Mouse (Mus musculus): ENCODE measurements around the gene Gid4. TPM values are rescaled to one million over a fixed set of nuclear protein-coding genes. Genes with fewer than 3 reads are reported as not detected.

Gene Gid4
- polyA plus RNA-seq, 1 experiment: 13.8 TPM

GRCm38 (mm10) chr11:60384762-60385421 is 32.1 kb upstream of the Gid4 start:
- 65% methylated on average over 16 of the region's 16 CpGs for WGBS
- TF ChIP-seq POLR2A (IDR thresholded peaks at IDR 0.05; ENCODE audit: low read depth, low read length) (no peak), CTCF (IDR thresholded peaks at IDR 0.05; ENCODE audit: extremely low read depth, insufficient read length, insufficient replicate concordance, low read depth, low read length) (no peak)
- H3K27ac ChIP-seq (ENCODE audit: insufficient read depth, low read depth, low read length): no peak overlapping the region
- H3K4me3 ChIP-seq (ENCODE audit: low read depth, low read length): no peak overlapping the region
- no peaks in the 10 kb centered on the region for H3K27me3 ChIP-seq (ENCODE audit: control insufficient read depth, insufficient read depth, low read length)
- no peaks in the 10 kb centered on the region for H3K36me3 ChIP-seq (ENCODE audit: control insufficient read depth, insufficient read depth, low read length)
- peaks cover 19% of the 10 kb centered on the region for H3K4me1 ChIP-seq (ENCODE audit: control insufficient read depth, insufficient read depth, insufficient read length, low read length)

DNA sequence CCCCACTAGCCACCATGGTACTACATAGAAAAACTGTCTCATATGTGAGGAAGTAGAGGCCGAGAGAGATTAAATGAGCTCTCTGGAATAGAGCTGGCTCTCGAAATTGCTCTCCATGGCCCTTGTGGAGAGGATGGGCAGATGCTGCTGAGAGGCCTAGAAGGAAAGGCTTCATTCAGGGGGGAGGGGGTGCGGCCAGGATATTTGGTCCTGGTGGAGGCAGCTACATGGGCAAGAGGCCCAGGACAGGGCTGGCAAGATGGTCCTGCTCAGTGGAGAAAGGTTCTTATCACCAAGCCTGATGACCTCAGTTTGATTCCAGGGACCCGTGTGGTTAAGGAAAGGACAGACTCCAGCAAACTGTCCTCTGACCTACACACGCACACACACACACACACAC is 31.0 kb upstream of the Gid4 start:
- H3K27me3 ChIP-seq (ENCODE audit: control insufficient read depth, insufficient read depth, low read length): no peaks in the 10 kb centered on the region
- no peak for TF ChIP-seq POLR2A (IDR thresholded peaks at IDR 0.05; ENCODE audit: low read depth, low read length)
- TF ChIP-seq CTCF (IDR thresholded peaks at IDR 0.05; ENCODE audit: extremely low read depth, insufficient read length, insufficient replicate concordance, low read depth, low read length): no peak
- H3K4me3 ChIP-seq (ENCODE audit: low read depth, low read length): no peak overlapping the region
- H3K27ac ChIP-seq (ENCODE audit: insufficient read depth, low read depth, low read length): no peak overlapping the region
- WGBS: 78% methylated on average over 5 of the region's 5 CpGs
- H3K4me1 ChIP-seq (ENCODE audit: control insufficient read depth, insufficient read depth, insufficient read length, low read length): peaks cover 19% of the 10 kb centered on the region
- no peaks in the 10 kb centered on the region for H3K36me3 ChIP-seq (ENCODE audit: control insufficient read depth, insufficient read depth, low read length)

GRCm38 (mm10) chr11:60387944-60388343 is 29.0 kb upstream of the Gid4 start:
- Histone ChIP-seq H3K36me3 (ENCODE audit: control insufficient read depth, insufficient read depth, low read length) (no peaks in the 10 kb centered on the region), H3K27me3 (ENCODE audit: control insufficient read depth, insufficient read depth, low read length) (no peaks in the 10 kb centered on the region), H3K4me3 (ENCODE audit: low read depth, low read length) (no peak overlapping the region), H3K27ac (ENCODE audit: insufficient read depth, low read depth, low read length) (peak overlapping the region; percentile 83), H3K4me1 (ENCODE audit: control insufficient read depth, insufficient read depth, insufficient read length, low read length) (peaks cover 19% of the 10 kb centered on the region)
- 30% methylated on average over 2 of the region's 2 CpGs for WGBS
- TF ChIP-seq CTCF (IDR thresholded peaks at IDR 0.05; ENCODE audit: extremely low read depth, insufficient read length, insufficient replicate concordance, low read depth, low read length) (no peak), POLR2A (IDR thresholded peaks at IDR 0.05; ENCODE audit: low read depth, low read length) (no peak)

- TF ChIP-seq CTCF (IDR thresholded peaks at IDR 0.05; ENCODE audit: extremely low read depth, insufficient read length, insufficient replicate concordance, low read depth, low read length): no peak
- no peak for TF ChIP-seq POLR2A (IDR thresholded peaks at IDR 0.05; ENCODE audit: low read depth, low read length)
- Histone ChIP-seq H3K36me3 (ENCODE audit: control insufficient read depth, insufficient read depth, low read length) (peaks cover 2% of the 10 kb centered on the region; the same call in 1 of the 2 replicates), H3K27ac (ENCODE audit: insufficient read depth, low read depth, low read length) (no peak overlapping the region), H3K27me3 (ENCODE audit: control insufficient read depth, insufficient read depth, low read length) (no peaks in the 10 kb centered on the region), H3K4me3 (ENCODE audit: low read depth, low read length) (no peak overlapping the region), H3K4me1 (ENCODE audit: control insufficient read depth, insufficient read depth, insufficient read length, low read length) (peaks cover 19% of the 10 kb centered on the region)
- WGBS: 84% methylated on average over 6 of the region's 6 CpGs
These were observed 25.6 kb upstream of the Gid4 start for GRCm38 (mm10) chr11:60391346-60391745.

DNA sequence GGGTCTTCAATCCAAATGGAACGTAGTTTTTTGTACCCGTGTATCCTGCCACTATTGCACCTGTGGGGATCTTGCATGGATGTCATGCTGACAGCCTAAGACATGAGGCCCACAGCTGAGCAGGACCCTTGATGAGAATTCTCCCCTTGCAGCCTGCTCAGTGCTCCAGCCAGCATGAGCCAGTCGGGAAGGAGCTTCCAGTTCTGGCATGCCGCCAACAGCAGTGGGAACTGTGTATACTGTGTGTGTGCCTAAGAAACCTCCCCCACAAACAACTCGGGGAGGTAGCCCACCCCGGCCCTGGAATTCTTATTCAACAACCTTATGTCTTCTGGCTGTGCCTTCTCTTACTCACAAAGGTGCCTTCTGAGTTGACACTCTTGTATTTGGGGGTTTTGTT is 20.4 kb upstream of the Gid4 start:
- WGBS: 68% methylated on average over 6 of the region's 6 CpGs
- Histone ChIP-seq H3K4me1 (ENCODE audit: control insufficient read depth, insufficient read depth, insufficient read length, low read length) (no peaks in the 10 kb centered on the region), H3K27ac (ENCODE audit: insufficient read depth, low read depth, low read length) (no peak overlapping the region), H3K36me3 (ENCODE audit: control insufficient read depth, insufficient read depth, low read length) (peaks cover 12% of the 10 kb centered on the region), H3K4me3 (ENCODE audit: low read depth, low read length) (no peak overlapping the region), H3K27me3 (ENCODE audit: control insufficient read depth, insufficient read depth, low read length) (no peaks in the 10 kb centered on the region)
- TF ChIP-seq CTCF (IDR thresholded peaks at IDR 0.05; ENCODE audit: extremely low read depth, insufficient read length, insufficient replicate concordance, low read depth, low read length) (no peak), POLR2A (IDR thresholded peaks at IDR 0.05; ENCODE audit: low read depth, low read length) (no peak)

DNA sequence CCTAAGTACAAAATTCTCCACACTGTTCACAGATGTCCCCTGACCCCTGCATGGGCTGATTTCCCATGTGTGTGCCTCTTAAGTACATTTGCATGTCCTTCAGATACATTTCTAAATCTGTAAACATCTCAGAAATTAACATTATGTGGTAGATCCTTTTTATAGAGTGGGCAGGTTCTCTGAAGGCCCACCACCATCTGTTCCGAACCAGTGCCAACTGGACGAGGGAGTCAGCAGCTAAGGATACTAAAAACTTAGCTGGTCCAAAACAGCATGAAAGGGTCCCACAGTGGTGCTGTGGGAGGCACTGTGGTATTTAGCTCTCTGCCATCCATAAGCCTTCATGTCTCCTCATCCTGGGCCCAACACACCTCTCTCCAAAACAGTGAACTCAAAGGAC is 19.8 kb upstream of the Gid4 start:
- Histone ChIP-seq H3K4me3 (ENCODE audit: low read depth, low read length) (no peak overlapping the region), H3K27me3 (ENCODE audit: control insufficient read depth, insufficient read depth, low read length) (no peaks in the 10 kb centered on the region), H3K36me3 (ENCODE audit: control insufficient read depth, insufficient read depth, low read length) (peaks cover 18% of the 10 kb centered on the region), H3K27ac (ENCODE audit: insufficient read depth, low read depth, low read length) (no peak overlapping the region), H3K4me1 (ENCODE audit: control insufficient read depth, insufficient read depth, insufficient read length, low read length) (no peaks in the 10 kb centered on the region)
- WGBS: 91% methylated on average over 2 of the region's 2 CpGs
- no peak for TF ChIP-seq POLR2A (IDR thresholded peaks at IDR 0.05; ENCODE audit: low read depth, low read length)
- TF ChIP-seq CTCF (IDR thresholded peaks at IDR 0.05; ENCODE audit: extremely low read depth, insufficient read length, insufficient replicate concordance, low read depth, low read length): no peak

DNA sequence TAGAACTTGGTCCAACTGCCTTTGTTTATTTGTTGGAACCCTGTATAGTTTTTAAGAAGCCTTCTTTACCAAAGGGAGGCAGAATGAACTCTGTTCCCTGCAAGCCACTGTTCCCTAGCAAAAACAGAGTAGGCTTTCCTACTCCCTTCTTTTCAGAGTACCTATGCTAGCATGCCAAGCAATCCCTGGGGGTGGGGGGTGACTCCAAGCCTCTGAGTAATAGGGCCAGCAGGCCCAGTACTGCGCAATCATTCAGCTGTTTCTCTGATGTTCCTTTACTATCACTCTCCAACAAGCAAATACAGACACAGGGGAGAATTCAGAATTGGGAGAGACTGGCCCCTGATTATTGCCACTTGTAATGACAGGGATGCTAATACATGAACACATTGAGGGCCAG is 10.3 kb upstream of the Gid4 start:
- Histone ChIP-seq H3K4me1 (ENCODE audit: control insufficient read depth, insufficient read depth, insufficient read length, low read length) (no peaks in the 10 kb centered on the region), H3K27ac (ENCODE audit: insufficient read depth, low read depth, low read length) (no peak overlapping the region), H3K4me3 (ENCODE audit: low read depth, low read length) (no peak overlapping the region), H3K36me3 (ENCODE audit: control insufficient read depth, insufficient read depth, low read length) (peaks cover 57% of the 10 kb centered on the region), H3K27me3 (ENCODE audit: control insufficient read depth, insufficient read depth, low read length) (no peaks in the 10 kb centered on the region)
- no peak for TF ChIP-seq POLR2A (IDR thresholded peaks at IDR 0.05; ENCODE audit: low read depth, low read length)
- TF ChIP-seq CTCF (IDR thresholded peaks at IDR 0.05; ENCODE audit: extremely low read depth, insufficient read length, insufficient replicate concordance, low read depth, low read length): no peak
- WGBS: 100% methylated on average over 1 of the region's 1 CpGs
